Mouse (Mus musculus) heart, embryonic 12.5 days (tissue): ENCODE data around the gene Zfp629. TPM values are rescaled to one million over a fixed set of nuclear protein-coding genes. Genes with fewer than 3 reads are reported as not detected.
A peak's percentile ranks its signal among the peaks of the same experiment; 100 is the strongest.

Source experiments
- ATAC-seq: fragments of 200-750 bp; cut with Nextera tagmentation; 2 replicates; pipeline ENCODE4 v1.8.0; 2017; ENCODE audit warnings: moderate TSS enrichment, moderate library complexity; ENCODE audit not compliant: insufficient number of reproducible peaks, low FRiP score
- H3K27ac ChIP-seq: fragments of 300-500 bp; sonication (generic); 2 replicates; pipeline ENCODE4 v1.5.1; 2016; ENCODE audit warnings: mild to moderate bottlenecking, moderate library complexity; ENCODE audit not compliant: poor library complexity, severe bottlenecking
- H3K27me3 ChIP-seq: fragments of 300-500 bp; sonication (generic); replicated peaks from 2 replicates; pipeline ENCODE4 v1.6.1; 2016; ENCODE audit warnings: mild to moderate bottlenecking, moderate library complexity
- H3K36me3 ChIP-seq: fragments of 300-500 bp; sonication (generic); 2 replicates; pipeline ENCODE4 v1.6.1; 2016; ENCODE audit warnings: mild to moderate bottlenecking, moderate library complexity
- H3K4me1 ChIP-seq: fragments of 300-500 bp; sonication (generic); replicated peaks from 2 replicates; pipeline ENCODE4 v1.6.1; 2016; ENCODE audit warnings: mild to moderate bottlenecking
- H3K4me2 ChIP-seq: fragments of 300-500 bp; sonication (generic); 2 replicates; pipeline ENCODE4 v1.6.1; 2016; ENCODE audit warnings: mild to moderate bottlenecking, moderate library complexity
- H3K4me3 ChIP-seq: fragments of 300-500 bp; sonication (generic); 2 replicates; pipeline ENCODE4 v1.5.1; 2016; ENCODE audit warnings: mild to moderate bottlenecking
- H3K9ac ChIP-seq: fragments of 300-500 bp; sonication (generic); 2 replicates; pipeline ENCODE4 v1.6.1; 2016; ENCODE audit warnings: mild to moderate bottlenecking, moderate library complexity
- H3K9me3 ChIP-seq: fragments of 300-500 bp; sonication (generic); replicated peaks from 2 replicates; pipeline ENCODE4 v1.6.1; 2016; ENCODE audit warnings: mild to moderate bottlenecking, moderate library complexity
- WGBS: fragments of 180-500 bp; shearing (Covaris S2); methylation state at CpG from one replicate; pipeline ENCODE4 v1.1.7; 2016; 5-methylcytosine and 5-hydroxymethylcytosine counted together
- polyA plus RNA-seq: library from polyadenylated mRNA; unstranded; fragments of >200 nt; fragmentation: Nextera tagmentation; extraction: Ambion mirVana; gene quantifications from 2 replicates; pipeline ENCODE4 v1.2.1, GENCODE M21; 2016

Gene Zfp629
- polyA plus RNA-seq, 1 experiment from 2014 or later, result 12.7 TPM

DNA sequence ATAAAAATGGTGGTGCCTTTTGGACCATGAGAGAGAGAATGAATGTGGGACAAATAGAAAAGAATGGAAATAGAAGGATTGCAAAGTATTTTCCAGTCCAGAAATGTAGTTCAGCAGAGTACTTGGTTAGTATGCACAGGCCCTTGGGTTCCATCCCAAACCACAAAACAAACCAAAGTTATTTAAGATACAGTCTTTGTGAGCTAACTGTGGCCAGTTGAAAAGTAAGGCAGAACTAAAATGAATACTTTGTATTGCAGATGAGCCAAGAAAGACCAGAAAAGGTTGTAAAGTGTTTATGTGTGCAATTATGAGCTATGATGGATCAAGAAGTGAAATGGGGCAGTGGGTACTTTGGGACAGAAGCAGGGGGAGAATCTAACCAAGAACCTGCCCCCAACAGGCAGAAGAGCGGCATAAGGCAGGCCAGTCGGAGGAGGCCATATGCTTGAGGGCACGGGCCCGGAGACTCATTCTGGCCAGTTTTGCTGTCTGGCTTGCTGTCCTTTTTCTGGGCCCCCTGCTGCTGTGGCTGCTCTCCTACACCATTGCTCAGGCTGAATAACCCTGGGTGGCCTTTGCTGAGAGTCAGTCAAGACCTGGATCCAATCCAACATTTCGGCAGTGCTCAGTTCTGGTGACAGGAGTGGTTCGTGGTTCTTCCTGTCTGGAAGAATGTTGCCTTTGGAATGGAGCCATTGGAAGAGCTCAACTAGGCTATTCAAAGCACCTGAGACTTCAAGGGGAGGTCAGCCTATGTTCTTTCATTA, 51.0 kb downstream of the Zfp629 start:
- 63% methylated on average over 6 of the region's 6 CpGs for WGBS
- Histone ChIP-seq H3K9ac (no peak overlapping the region), H3K36me3 (peaks cover 62% of the 10 kb centered on the region), H3K27me3 (no peaks in the 10 kb centered on the region), H3K9me3 (no peaks in the 10 kb centered on the region), H3K27ac (peak overlapping the region; percentile 54; the same call in 1 of the 2 replicates), H3K4me2 (no peak overlapping the region), H3K4me1 (peaks cover 10% of the 10 kb centered on the region), H3K4me3 (no peak overlapping the region)
- ATAC-seq, result 0 out of 2 replicates have a peak, but pooled peaks have one; percentile 36

DNA sequence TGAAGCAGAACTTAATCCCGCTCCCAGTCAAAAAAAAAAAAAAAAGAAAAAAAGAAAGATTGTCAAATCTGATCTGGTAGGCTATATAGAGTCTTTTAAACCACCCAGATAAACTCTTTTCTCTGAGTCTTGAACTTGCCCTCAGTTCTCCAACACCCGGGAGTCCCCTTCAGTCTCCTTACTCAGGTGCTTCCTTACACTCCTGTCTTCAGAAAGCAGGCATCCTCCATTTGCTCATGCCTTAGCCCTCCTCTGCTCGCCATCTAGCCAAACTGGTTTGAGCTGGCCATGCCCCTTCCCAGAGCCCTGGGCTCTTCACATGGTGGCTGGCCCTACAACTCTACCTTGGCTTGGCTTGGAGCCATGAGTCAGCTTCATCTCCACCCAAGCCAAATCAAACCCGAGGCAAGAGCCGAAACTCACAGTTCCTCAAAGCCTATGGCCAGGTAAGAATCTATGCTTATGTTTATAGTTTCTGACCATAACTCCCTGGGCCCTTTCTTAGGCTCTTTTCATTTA, 54.2 kb downstream of the Zfp629 start, which contains the start of gene Tmem265:
TSS of gene Tmem265 (plus strand) at position 51 of the 519 bp plus-strand sequence.
- Histone ChIP-seq H3K9me3 (no peaks in the 10 kb centered on the region), H3K4me2 (no peak within 1 kb of the TSS), H3K27me3 (no peaks in the 10 kb centered on the region), H3K27ac (no peak within 1 kb of the TSS), H3K4me1 (peaks cover 10% of the 10 kb centered on the region), H3K4me3 (no peak within 1 kb of the TSS), H3K9ac (no peak within 1 kb of the TSS), H3K36me3 (peaks cover 80% of the 10 kb centered on the region)
- 90% methylated on average over 5 of the region's 5 CpGs for WGBS
- ATAC-seq, result no peak

DNA sequence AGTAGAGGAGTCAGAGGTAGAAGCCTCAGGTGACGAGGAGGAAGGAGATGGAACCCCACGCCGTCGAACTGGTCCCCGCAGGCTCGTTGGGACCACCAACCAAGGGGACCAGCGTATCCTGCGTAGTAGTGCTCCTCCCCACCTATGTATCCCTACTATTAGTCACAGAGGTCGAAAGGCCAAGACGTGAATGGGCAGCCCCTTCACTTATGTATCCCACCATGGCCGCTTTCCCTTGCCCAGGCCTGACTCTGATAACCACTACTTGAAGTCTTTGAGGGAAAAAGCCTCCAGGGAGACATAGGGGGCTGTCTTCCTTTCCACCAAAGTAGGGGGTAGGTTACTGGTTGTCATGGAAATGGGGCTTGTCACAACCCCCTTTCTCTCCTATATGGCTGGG, 55.0 kb downstream of the Zfp629 start:
- Histone ChIP-seq H3K36me3 (peaks cover 82% of the 10 kb centered on the region), H3K27ac (no peak overlapping the region), H3K9me3 (no peaks in the 10 kb centered on the region), H3K4me3 (no peak overlapping the region), H3K4me2 (no peak overlapping the region), H3K9ac (no peak overlapping the region), H3K27me3 (no peaks in the 10 kb centered on the region), H3K4me1 (peaks cover 10% of the 10 kb centered on the region)
- ATAC-seq, result 0 out of 2 replicates have a peak, but pooled peaks have one; percentile 16
- 95% methylated on average over 11 of the region's 11 CpGs for WGBS

Other genes with a start within 250 kb of the Zfp629 start
- 4.6 and 5.1 TPM in 2 replicates for gene Zfp747, start 239.7 kb downstream of the Zfp629 start, polyA plus RNA-seq
- gene 9130019O22Rik, start 228.6 kb downstream of the Zfp629 start, polyA plus RNA-seq, result 3.4 and 3.9 TPM in 2 replicates
- 4.5 and 5.1 TPM in 2 replicates for gene E430018J23Rik, start 222.2 kb downstream of the Zfp629 start, polyA plus RNA-seq
- 4.6 and 5.3 TPM in 2 replicates for gene Zfp764, start 209.0 kb downstream of the Zfp629 start, polyA plus RNA-seq
- gene Zfp688, start 193.7 kb downstream of the Zfp629 start, polyA plus RNA-seq, result 15.4 and 16.7 TPM in 2 replicates
- gene Zfp689, start 166.6 kb downstream of the Zfp629 start, polyA plus RNA-seq, result 5.4 and 6.0 TPM in 2 replicates
- gene Prr14, start 156.2 kb downstream of the Zfp629 start, polyA plus RNA-seq, result 33.8 and 35.2 TPM in 2 replicates
- 8.4 and 9.9 TPM in 2 replicates for gene Fbrs, start 136.6 kb downstream of the Zfp629 start, polyA plus RNA-seq
- gene Srcap, start 103.8 kb downstream of the Zfp629 start, polyA plus RNA-seq, result 51.8 and 54.3 TPM in 2 replicates
- 8.5 and 9.1 TPM in 2 replicates for gene Gm42715, start 96.2 kb downstream of the Zfp629 start, polyA plus RNA-seq
- gene Tmem265, start 54.4 kb downstream of the Zfp629 start, polyA plus RNA-seq, result 1.4 and 3.1 TPM in 2 replicates
- gene Phkg2, start 42.5 kb downstream of the Zfp629 start, polyA plus RNA-seq, result 34.1 and 35.9 TPM in 2 replicates
- gene Ccdc189, start 27.2 kb downstream of the Zfp629 start, polyA plus RNA-seq, result 8.7 and 9.8 TPM in 2 replicates
- 38.8 and 40.0 TPM in 2 replicates for gene Rnf40, start 27.0 kb downstream of the Zfp629 start, polyA plus RNA-seq
- 43.3 and 49.5 TPM in 2 replicates for gene Bcl7c, start 93.1 kb upstream of the Zfp629 start, polyA plus RNA-seq
- gene Ctf1, start 96.9 kb upstream of the Zfp629 start, polyA plus RNA-seq, result 4.3 and 5.1 TPM in 2 replicates
- 0.10 TPM in 1 of 2 replicates, not detected in the other for gene Ctf2, start 116.4 kb upstream of the Zfp629 start, polyA plus RNA-seq
- gene Fbxl19, start 128.7 kb upstream of the Zfp629 start, polyA plus RNA-seq, result 3.4 and 3.7 TPM in 2 replicates
- gene Orai3, start 154.0 kb upstream of the Zfp629 start, polyA plus RNA-seq, result 13.3 and 14.6 TPM in 2 replicates
- 12.1 and 14.6 TPM in 2 replicates for gene Setd1a, start 160.9 kb upstream of the Zfp629 start, polyA plus RNA-seq
- not detected in 2 replicates for gene Gm49388, start 169.8 kb upstream of the Zfp629 start, polyA plus RNA-seq
- 19.0 and 21.1 TPM in 2 replicates for gene Hsd3b7, start 184.8 kb upstream of the Zfp629 start, polyA plus RNA-seq
- 44.7 and 47.4 TPM in 2 replicates for gene Stx4a, start 208.5 kb upstream of the Zfp629 start, polyA plus RNA-seq
- gene Stx1b, start 208.8 kb upstream of the Zfp629 start, polyA plus RNA-seq, result 1.5 and 2.2 TPM in 2 replicates